Mouse (Mus musculus) limb, embryonic 14.5 days (tissue): Measurements from ENCODE around the gene Nol7. TPM values are rescaled to one million over a fixed set of nuclear protein-coding genes. Genes with fewer than 3 reads are reported as not detected.

Source experiments
- ATAC-seq: fragments of 200-750 bp; cut with Nextera tagmentation; 2 replicates; pipeline ENCODE4 v1.8.0; 2017; ENCODE audit warnings: low read depth, moderate number of reproducible peaks, moderate TSS enrichment; ENCODE audit not compliant: low FRiP score
- DNase-seq: peaks from one replicate; pipeline ENCODE4 v3.0.0-alpha.2; 2015; ENCODE audit warnings: low spot score
- H3K27ac ChIP-seq: fragments of 300-500 bp; sonication (generic); replicated peaks from 2 replicates; pipeline ENCODE4 v1.5.1; 2014; ENCODE audit warnings: low read depth, mild to moderate bottlenecking, low read length, moderate library complexity, mixed read lengths
- H3K27me3 ChIP-seq: fragments of 300-500 bp; sonication (generic); 2 replicates; pipeline ENCODE4 v1.6.1; 2014; ENCODE audit warnings: low read length, mixed read lengths; ENCODE audit not compliant: control insufficient read depth, insufficient read depth
- H3K36me3 ChIP-seq: fragments of 300-500 bp; sonication (generic); 2 replicates; pipeline ENCODE4 v1.6.1; 2014; ENCODE audit warnings: mild to moderate bottlenecking, low read length, moderate library complexity, mixed read lengths; ENCODE audit not compliant: control insufficient read depth, insufficient read depth
- H3K4me1 ChIP-seq: fragments of 300-500 bp; sonication (generic); 2 replicates; pipeline ENCODE4 v1.6.1; 2014; ENCODE audit warnings: antibody characterized with exemption, low read length, mixed read lengths; ENCODE audit not compliant: control insufficient read depth, insufficient read depth
- H3K4me2 ChIP-seq: fragments of 300-500 bp; sonication (generic); replicated peaks from 2 replicates; pipeline ENCODE4 v1.6.1; 2014; ENCODE audit warnings: low read depth, mild to moderate bottlenecking, low read length, moderate library complexity; ENCODE audit not compliant: severe bottlenecking
- H3K4me3 ChIP-seq: fragments of 300-500 bp; sonication (generic); replicated peaks from 2 replicates; pipeline ENCODE4 v1.5.1; 2014; ENCODE audit warnings: low read length
- H3K9ac ChIP-seq: fragments of 300-500 bp; sonication (generic); 2 replicates; pipeline ENCODE4 v1.6.1; 2014; ENCODE audit warnings: mild to moderate bottlenecking, low read depth, low read length, moderate library complexity; ENCODE audit not compliant: severe bottlenecking
- H3K9me3 ChIP-seq: fragments of 300-500 bp; sonication (generic); 2 replicates; pipeline ENCODE4 v1.6.1; 2016; ENCODE audit warnings: low read length; ENCODE audit not compliant: control insufficient read depth
- POLR2A ChIP-seq: fragments of 200-500 bp; IDR thresholded peaks from 2 replicates; pipeline ENCODE4 v1.8.0; 2012; ENCODE audit warnings: inconsistent platforms, mild to moderate bottlenecking, moderate library complexity, borderline replicate concordance; ENCODE audit not compliant: insufficient read depth, insufficient read length; ENCODE audit errors: extremely low read depth
- WGBS: fragments of 180-500 bp; shearing (Covaris S2); extraction: QIAGEN DNeasy Blood & Tissue Kit; methylation state at CpG from one replicate; pipeline ENCODE4 v1.1.7; 2014; 5-methylcytosine and 5-hydroxymethylcytosine counted together
- polyA plus RNA-seq, 2 experiments: library from polyadenylated mRNA; depleted of rRNA in 1 of 2; stranded (reverse) in 1 of 2; unstranded in 1 of 2; fragments of >200 nt; fragmentation: Nextera tagmentation in 1 of 2; extraction: Ambion mirVana in 1 of 2; gene quantifications; 2 replicates each; pipeline versions ENCODE4 v1.2.1 to v1.2.3; 2012 to 2014

Gene Nol7
- polyA plus RNA-seq, 2 experiments = 96.1 to 138 TPM

GRCm38 (mm10) chr13:43447721-43448120 is 49.5 kb downstream of the Nol7 start:
- H3K9ac ChIP-seq = no peak overlapping the region
- no peaks in the 10 kb centered on the region for H3K9me3 ChIP-seq
- no peak overlapping the region for H3K27ac ChIP-seq
- no peaks in the 10 kb centered on the region for H3K4me1 ChIP-seq
- H3K27me3 ChIP-seq = no peaks in the 10 kb centered on the region
- DNase-seq = no peak
- H3K4me3 ChIP-seq = no peak overlapping the region
- ATAC-seq = no peak
- H3K36me3 ChIP-seq = no peaks in the 10 kb centered on the region
- TF ChIP-seq POLR2A = no peak
- no peak overlapping the region for H3K4me2 ChIP-seq
- WGBS = 77% methylated on average over 3 of the region's 3 CpGs

DNA sequence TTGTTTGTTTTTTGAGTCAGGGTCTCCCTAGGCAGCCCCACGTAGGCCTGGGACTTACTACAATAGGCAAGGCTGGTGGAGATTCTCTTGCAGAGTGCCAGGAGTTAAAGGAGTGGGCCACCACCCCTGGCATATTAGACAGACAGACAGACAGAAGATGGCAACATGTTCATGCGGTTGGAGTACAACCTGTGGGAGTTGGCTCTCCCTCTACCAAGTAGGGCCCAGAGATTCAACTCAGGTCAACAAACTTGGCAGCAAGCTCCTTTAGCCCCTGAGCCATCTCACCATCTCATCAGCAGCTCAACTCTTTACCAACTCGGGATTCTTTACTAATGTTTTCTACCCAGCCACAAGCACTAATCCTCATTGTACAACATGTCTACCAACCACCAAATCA is 52.5 kb downstream of the Nol7 start:
- Histone ChIP-seq H3K4me2 (no peak overlapping the region), H3K9ac (no peak overlapping the region), H3K36me3 (no peaks in the 10 kb centered on the region), H3K9me3 (no peaks in the 10 kb centered on the region), H3K4me3 (no peak overlapping the region), H3K27me3 (no peaks in the 10 kb centered on the region), H3K27ac (no peak overlapping the region), H3K4me1 (peaks cover 5% of the 10 kb centered on the region; the same call in 1 of the 2 replicates)
- WGBS = 84% methylated on average over 3 of the region's 3 CpGs
- no peak for TF ChIP-seq POLR2A
- no peak for ATAC-seq
- DNase-seq = no peak

- WGBS = 85% methylated on average over 2 of the region's 2 CpGs
- ATAC-seq (no peak), DNase-seq (no peak)
- Histone ChIP-seq H3K27me3 (no peaks in the 10 kb centered on the region), H3K9ac (no peak overlapping the region), H3K9me3 (no peaks in the 10 kb centered on the region), H3K4me1 (peaks cover 5% of the 10 kb centered on the region; the same call in 1 of the 2 replicates), H3K36me3 (0 out of 2 replicates have a peak, but pooled peaks cover 2% of the 10 kb centered on the region), H3K4me3 (no peak overlapping the region), H3K27ac (no peak overlapping the region), H3K4me2 (no peak overlapping the region)
- no peak for TF ChIP-seq POLR2A
These were observed 54.0 kb downstream of the Nol7 start for GRCm38 (mm10) chr13:43452177-43452576.

GRCm38 (mm10) chr13:43452843-43453605 is 54.8 kb downstream of the Nol7 start:
- no peaks in the 10 kb centered on the region for H3K9me3 ChIP-seq
- H3K27me3 ChIP-seq = no peaks in the 10 kb centered on the region
- DNase-seq (no peak), ATAC-seq (no peak)
- 0 out of 2 replicates have a peak, but pooled peaks cover 2% of the 10 kb centered on the region for H3K36me3 ChIP-seq
- H3K9ac ChIP-seq = no peak overlapping the region
- TF ChIP-seq POLR2A = no peak
- WGBS = 49% methylated on average over 7 of the region's 7 CpGs
- peaks cover 5% of the 10 kb centered on the region; the same call in 1 of the 2 replicates for H3K4me1 ChIP-seq
- H3K27ac ChIP-seq = no peak overlapping the region
- no peak overlapping the region for H3K4me2 ChIP-seq
- no peak overlapping the region for H3K4me3 ChIP-seq

- WGBS = 88% methylated on average over 7 of the region's 7 CpGs
- DNase-seq (no peak), ATAC-seq (no peak)
- Histone ChIP-seq H3K27ac (no peak overlapping the region), H3K27me3 (no peaks in the 10 kb centered on the region), H3K4me1 (peaks cover 5% of the 10 kb centered on the region; the same call in 1 of the 2 replicates), H3K9me3 (no peaks in the 10 kb centered on the region), H3K4me3 (no peak overlapping the region), H3K9ac (no peak overlapping the region), H3K4me2 (no peak overlapping the region), H3K36me3 (0 out of 2 replicates have a peak, but pooled peaks cover 2% of the 10 kb centered on the region)
- no peak for TF ChIP-seq POLR2A
These were observed 56.2 kb downstream of the Nol7 start for GRCm38 (mm10) chr13:43454431-43454830.

Other genes with a start within 250 kb of the Nol7 start
- gene Tbc1d7, start 226.9 kb upstream of the Nol7 start, polyA plus RNA-seq (2012; rRNA removed) = 28.6 and 31.6 TPM in 2 replicates
- 52.4 and 57.0 TPM in 2 replicates for gene Tbc1d7, start 226.9 kb upstream of the Nol7 start, polyA plus RNA-seq (2014; fragmentation: Nextera tagmentation; extraction: Ambion mirVana)
- 2.8 and 3.0 TPM in 2 replicates for gene Gfod1, start 94.2 kb upstream of the Nol7 start, polyA plus RNA-seq (2012; rRNA removed)
- 1.2 and 1.6 TPM in 2 replicates for gene Gfod1, start 94.2 kb upstream of the Nol7 start, polyA plus RNA-seq (2014; fragmentation: Nextera tagmentation; extraction: Ambion mirVana)
- gene Sirt5, start 32.9 kb upstream of the Nol7 start, polyA plus RNA-seq (2012; rRNA removed) = 21.5 and 23.0 TPM in 2 replicates
- 23.9 and 26.8 TPM in 2 replicates for gene Sirt5, start 32.9 kb upstream of the Nol7 start, polyA plus RNA-seq (2014; fragmentation: Nextera tagmentation; extraction: Ambion mirVana)
- gene Ranbp9, start 82.9 kb downstream of the Nol7 start, polyA plus RNA-seq (2012; rRNA removed) = 34.5 and 36.9 TPM in 2 replicates
- 12.6 and 14.2 TPM in 2 replicates for gene Ranbp9, start 82.9 kb downstream of the Nol7 start, polyA plus RNA-seq (2014; fragmentation: Nextera tagmentation; extraction: Ambion mirVana)
- gene Mcur1, start 161.8 kb downstream of the Nol7 start, polyA plus RNA-seq (2012; rRNA removed) = 19.7 and 23.1 TPM in 2 replicates
- gene Mcur1, start 161.8 kb downstream of the Nol7 start, polyA plus RNA-seq (2014; fragmentation: Nextera tagmentation; extraction: Ambion mirVana) = 18.1 and 20.5 TPM in 2 replicates
- gene Rnf182, start 217.3 kb downstream of the Nol7 start, polyA plus RNA-seq (2012; rRNA removed) = 4.7 and 5.4 TPM in 2 replicates
- gene Rnf182, start 217.3 kb downstream of the Nol7 start, polyA plus RNA-seq (2014; fragmentation: Nextera tagmentation; extraction: Ambion mirVana) = 8.6 and 9.2 TPM in 2 replicates